Comparison of ENCODE assay signal across 26 mouse cellular contexts in the genomic region with DNA sequence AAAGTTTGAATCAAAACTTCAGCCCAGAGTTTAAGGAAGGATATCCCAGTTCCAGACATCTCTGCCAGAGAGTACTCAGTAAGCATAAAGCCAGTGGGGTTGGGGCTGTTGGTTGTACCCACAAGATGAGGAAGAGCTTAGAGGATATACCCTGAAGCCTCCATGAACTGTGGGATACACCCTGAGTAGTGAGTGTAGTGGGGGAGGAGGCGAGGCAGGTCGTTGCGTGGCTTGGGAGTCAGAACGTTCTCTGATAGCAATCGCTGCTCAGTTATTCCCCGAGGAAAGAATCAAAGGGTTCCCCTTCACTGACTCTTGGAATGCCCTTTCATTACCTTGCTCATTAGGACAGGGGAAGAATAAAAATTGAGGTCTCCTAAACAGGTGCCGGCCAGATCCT.
DNase-seq lines count a peak whose midpoint lies in the region; ATAC-seq and TF ChIP-seq lines count a peak whose summit lies in the region.
"Had no signal": no experiment of that assay in that cellular context is flagged by ENCODE, and none has a peak within 500 bp of the region (broad histone marks: within the 10 kb centered on the region; RNA-seq: fewer than 3 reads in every experiment).

No protein-coding gene starts in this region.

- no peak for ATAC-seq in midbrain, embryonic 11.5 days (ENCODE audit: low FRiP score)
- ATAC-seq in midbrain, embryonic 16.5 days, result no peak
- ATAC-seq in kidney, postnatal 0 days (replicated peaks; ENCODE audit: low FRiP score, low read depth), result peak; percentile 30; the same call in 1 of the 2 replicates
- ATAC-seq in megakaryocyte, adult 5-6 weeks (ENCODE audit: poor library complexity, severe bottlenecking), result no peak
- ATAC-seq: forebrain, embryonic 14.5 days; forebrain, postnatal 0 days; Patski had no signal

- no peaks in the 10 kb centered on the region for H3K27me3 ChIP-seq in midbrain, embryonic 11.5 days (ENCODE audit: control insufficient read depth, insufficient read depth, low read length)
- H3K27me3 ChIP-seq in midbrain, embryonic 16.5 days (ENCODE audit: control insufficient read depth, insufficient read depth, low read depth, low read length), result no peaks in the 10 kb centered on the region
- no peaks in the 10 kb centered on the region for H3K27me3 ChIP-seq in kidney, postnatal 0 days (ENCODE audit: insufficient read depth, low read length)
- H3K27me3 ChIP-seq: CH12.LX; embryonic facial prominence, embryonic 12.5 days; embryonic facial prominence, embryonic 15.5 days; hindbrain, embryonic 12.5 days; hindbrain, embryonic 15.5 days; Patski had no signal

- H3K9me3 ChIP-seq in midbrain, embryonic 11.5 days (ENCODE audit: control insufficient read depth, low read length), result no peaks in the 10 kb centered on the region
- H3K9me3 ChIP-seq in midbrain, embryonic 16.5 days (replicated peaks; ENCODE audit: control insufficient read depth, low read length, poor library complexity, severe bottlenecking), result no peaks in the 10 kb centered on the region
- H3K9me3 ChIP-seq in kidney, postnatal 0 days (replicated peaks; ENCODE audit: low read length), result no peaks in the 10 kb centered on the region
- H3K9me3 ChIP-seq: embryonic facial prominence, embryonic 12.5 days; embryonic facial prominence, embryonic 15.5 days; G1E; heart, embryonic 10.5 days; heart, embryonic 13.5 days; hindbrain, embryonic 12.5 days; hindbrain, embryonic 15.5 days had no signal

- DNase-seq in kidney, adult 11 months, result peak; percentile 23
- DNase-seq in kidney, adult 9 months, result no peak
- DNase-seq in midbrain, embryonic 11.5 days (ENCODE audit: low spot score, missing footprints), result peak; percentile 33
- no peak for DNase-seq in kidney, postnatal 0 days (ENCODE audit: low spot score)
- DNase-seq in adrenal gland, adult 2 months, result no peak
- DNase-seq: adrenal gland, postnatal 14 days; B cell, adult 2 months; cerebellum, adult 11 months; cerebellum, adult 2 months; cerebellum, adult 9-11 months; cerebellum, postnatal 25 days; forebrain, postnatal 0 days; gastrocnemius, postnatal 25 days; heart, adult 2 months had no signal

- H3K9ac ChIP-seq in midbrain, embryonic 11.5 days (ENCODE audit: low read length), result no peak overlapping the region
- H3K9ac ChIP-seq in midbrain, embryonic 16.5 days (ENCODE audit: low read depth, low read length), result no peak overlapping the region
- no peak overlapping the region for H3K9ac ChIP-seq in kidney, postnatal 0 days (ENCODE audit: low read depth, low read length)
- H3K9ac ChIP-seq: embryonic facial prominence, embryonic 12.5 days; embryonic facial prominence, embryonic 15.5 days; forebrain, postnatal 0 days; heart, embryonic 13.5 days; hindbrain, embryonic 12.5 days; hindbrain, embryonic 15.5 days had no signal

- no peaks in the 10 kb centered on the region for H3K4me1 ChIP-seq in midbrain, embryonic 11.5 days (ENCODE audit: control insufficient read depth, insufficient read depth, low read length)
- H3K4me1 ChIP-seq in midbrain, embryonic 16.5 days (ENCODE audit: control insufficient read depth, insufficient read depth, low read length), result no peaks in the 10 kb centered on the region
- 0 out of 2 replicates have a peak, but pooled peaks cover 7% of the 10 kb centered on the region for H3K4me1 ChIP-seq in kidney, postnatal 0 days (replicated peaks; ENCODE audit: insufficient read depth, low read length)
- H3K4me1 ChIP-seq: embryonic facial prominence, embryonic 15.5 days; heart, embryonic 10.5 days; heart, embryonic 13.5 days; hindbrain, embryonic 15.5 days had no signal

- H3K4me3 ChIP-seq in midbrain, embryonic 11.5 days (ENCODE audit: low read depth, low read length), result no peak overlapping the region
- no peak overlapping the region for H3K4me3 ChIP-seq in midbrain, embryonic 16.5 days (ENCODE audit: low read depth, low read length)
- H3K4me3 ChIP-seq in kidney, postnatal 0 days (replicated peaks; ENCODE audit: low read depth, low read length), result no peak overlapping the region
- H3K4me3 ChIP-seq: embryonic facial prominence, embryonic 12.5 days; embryonic facial prominence, embryonic 15.5 days; heart, adult 2 months; heart, embryonic 10.5 days; heart, embryonic 13.5 days; hindbrain, embryonic 12.5 days; hindbrain, embryonic 15.5 days had no signal

- no peak for TF ChIP-seq CTCF in kidney, postnatal 0 days (IDR thresholded peaks at IDR 0.05; ENCODE audit: low read depth)

- no peak overlapping the region for H3K4me2 ChIP-seq in midbrain, embryonic 11.5 days
- H3K4me2 ChIP-seq in midbrain, embryonic 16.5 days (ENCODE audit: low read length), result no peak overlapping the region
- H3K4me2 ChIP-seq in kidney, postnatal 0 days (ENCODE audit: low read length), result no peak overlapping the region
- H3K4me2 ChIP-seq: embryonic facial prominence, embryonic 12.5 days; embryonic facial prominence, embryonic 15.5 days; heart, embryonic 13.5 days; hindbrain, embryonic 12.5 days; hindbrain, embryonic 15.5 days had no signal

- H3K36me3 ChIP-seq in midbrain, embryonic 11.5 days (ENCODE audit: control insufficient read depth, insufficient read depth, low read length), result no peaks in the 10 kb centered on the region
- H3K36me3 ChIP-seq in midbrain, embryonic 16.5 days (ENCODE audit: control insufficient read depth, insufficient read depth, low read length), result no peaks in the 10 kb centered on the region
- H3K36me3 ChIP-seq in kidney, postnatal 0 days (ENCODE audit: insufficient read depth, low read length), result no peaks in the 10 kb centered on the region
- H3K36me3 ChIP-seq: embryonic facial prominence, embryonic 12.5 days; embryonic facial prominence, embryonic 15.5 days; G1E; heart, embryonic 10.5 days; heart, embryonic 13.5 days; hindbrain, embryonic 12.5 days; hindbrain, embryonic 15.5 days had no signal

- 88% methylated on average over 7 of the region's 7 CpGs for WGBS in midbrain, embryonic 11.5 days
- WGBS in midbrain, embryonic 16.5 days, result 81% methylated on average over 7 of the region's 7 CpGs
- 40% methylated on average over 7 of the region's 7 CpGs for WGBS in kidney, postnatal 0 days

- no peak overlapping the region for H3K27ac ChIP-seq in midbrain, embryonic 11.5 days (ENCODE audit: low read depth, low read length)
- no peak overlapping the region for H3K27ac ChIP-seq in midbrain, embryonic 16.5 days (ENCODE audit: low read length)
- 0 out of 2 replicates have a peak overlapping the region, but pooled peaks have one; percentile 77 for H3K27ac ChIP-seq in kidney, postnatal 0 days
- H3K27ac ChIP-seq: embryonic facial prominence, embryonic 12.5 days; embryonic facial prominence, embryonic 15.5 days; heart, adult 2 months; heart, embryonic 10.5 days; heart, embryonic 13.5 days; hindbrain, embryonic 12.5 days; hindbrain, embryonic 15.5 days had no signal

Comparison
In these comparisons a context has a peak if more than half of its experiments do, and no peak if none do; other contexts are left out.
1. DNase-seq: peak in kidney, adult 11 months (single experiment) and midbrain, embryonic 11.5 days (single experiment); none in kidney, adult 9 months (single experiment), kidney, postnatal 0 days (single experiment) and adrenal gland, adult 2 months (single experiment).